Comparison of ENCODE assay signal across 16 mouse cellular contexts in the genomic region with DNA sequence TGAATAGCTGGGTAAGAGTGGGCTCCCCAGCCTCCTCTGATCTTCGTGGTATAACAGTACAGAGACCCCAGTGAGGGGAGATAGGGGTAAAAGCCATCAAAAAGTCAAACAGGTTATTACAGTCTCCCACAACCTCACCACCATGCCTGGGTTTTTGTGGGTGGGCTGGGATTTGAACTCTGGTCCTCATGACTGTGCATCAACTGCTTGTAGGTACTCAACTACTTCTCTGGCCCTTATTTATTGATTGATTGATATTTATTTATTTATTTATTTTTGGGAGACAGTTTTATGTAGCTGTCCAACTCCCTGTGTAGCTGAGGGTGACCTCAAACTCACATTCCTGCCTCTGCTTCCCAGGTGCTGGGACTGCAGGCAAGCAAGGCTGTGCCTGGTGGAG.
"Had no signal": no experiment of that assay in that cellular context is flagged by ENCODE, and none has a peak within 500 bp of the region (broad histone marks: within the 10 kb centered on the region; RNA-seq: fewer than 3 reads in every experiment).

No protein-coding gene starts in this region.

- H3K36me3 ChIP-seq: neural tube, embryonic 13.5 days; neural tube, embryonic 15.5 days; stomach, embryonic 15.5 days had no signal

- H3K4me2 ChIP-seq: neural tube, embryonic 13.5 days; neural tube, embryonic 15.5 days; stomach, embryonic 15.5 days had no signal

- H3K9ac ChIP-seq: neural tube, embryonic 13.5 days; neural tube, embryonic 15.5 days; stomach, embryonic 15.5 days had no signal

- H3K27me3 ChIP-seq: neural tube, embryonic 13.5 days; stomach, embryonic 15.5 days had no signal

- DNase-seq: retina, postnatal 1 day; right cerebral cortex, adult 18-20 months; right cerebral cortex, postnatal 14 days; right cerebral cortex, postnatal 25 days; right cerebral cortex, postnatal 4 days; spleen, adult 18-20 months; thymus, adult 18-20 months; thymus, adult 2 months; thymus, postnatal 14 days; thymus, postnatal 25 days; thymus, postnatal 36 days; thymus, postnatal 4 days had no signal

- H3K9me3 ChIP-seq: neural tube, embryonic 13.5 days; neural tube, embryonic 15.5 days; stomach, embryonic 15.5 days had no signal

- H3K27ac ChIP-seq: neural tube, embryonic 13.5 days; neural tube, embryonic 15.5 days; stomach, embryonic 15.5 days; stomach, postnatal 0 days had no signal

- H3K4me1 ChIP-seq: neural tube, embryonic 13.5 days; neural tube, embryonic 15.5 days; stomach, embryonic 15.5 days had no signal

- H3K4me3 ChIP-seq: neural tube, embryonic 13.5 days; neural tube, embryonic 15.5 days; stomach, embryonic 15.5 days had no signal
